Mouse (Mus musculus) forelimb bud, embryonic 11.5 days (tissue): ENCODE measurements around the gene Cd2ap.

Experiments used
- DNase-seq: peaks from one replicate; pipeline ENCODE4 v3.0.0-alpha.2; 2012; ENCODE audit warnings: low read depth, low spot score

The Cd2ap gene

GRCm38 (mm10) chr17:42860370-42860769 lies 16.1 kb downstream of the Cd2ap start:
- DNase-seq = no peak

- DNase-seq = no peak
Measured at GRCm38 (mm10) chr17:42857506-42857905, 19.0 kb downstream of the Cd2ap start.

- no peak for DNase-seq
Measured at GRCm38 (mm10) chr17:42847108-42847507, 29.4 kb downstream of the Cd2ap start.

GRCm38 (mm10) chr17:42837193-42837592 lies 39.3 kb downstream of the Cd2ap start:
- DNase-seq = no peak

GRCm38 (mm10) chr17:42822787-42823186 lies 53.7 kb downstream of the Cd2ap start:
- no peak for DNase-seq

GRCm38 (mm10) chr17:42815374-42815773 lies 61.1 kb downstream of the Cd2ap start:
- DNase-seq = no peak

DNA sequence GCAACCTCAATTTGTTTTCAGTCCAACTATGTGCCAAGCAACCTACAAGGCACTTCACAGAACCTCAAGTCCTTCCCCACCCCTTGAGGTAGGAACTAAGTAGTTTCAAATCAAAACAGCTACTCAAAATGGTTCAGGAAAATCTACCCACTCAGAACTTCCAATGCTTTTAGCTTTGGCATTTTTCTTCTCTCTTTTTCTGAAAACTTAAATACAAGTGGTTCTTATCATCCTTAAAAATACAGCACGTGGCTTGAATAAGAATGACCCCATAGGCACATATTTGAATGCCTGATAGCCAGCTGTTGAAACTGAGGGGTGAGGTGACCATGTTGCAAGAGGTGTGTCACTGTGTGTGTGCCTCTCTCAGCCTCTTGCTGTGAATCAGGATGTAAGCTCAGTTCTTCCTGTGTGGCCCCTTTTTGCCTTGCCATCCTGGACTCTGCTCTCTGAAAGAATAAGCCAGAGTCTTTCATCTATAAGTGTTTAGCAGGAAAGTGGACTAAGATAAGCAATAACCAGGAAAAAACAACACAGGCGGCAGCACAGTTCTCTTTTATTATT lies 84.0 kb downstream of the Cd2ap start:
- DNase-seq = no peak

GRCm38 (mm10) chr17:42790787-42791186 lies 85.7 kb downstream of the Cd2ap start:
- DNase-seq = no peak

DNA sequence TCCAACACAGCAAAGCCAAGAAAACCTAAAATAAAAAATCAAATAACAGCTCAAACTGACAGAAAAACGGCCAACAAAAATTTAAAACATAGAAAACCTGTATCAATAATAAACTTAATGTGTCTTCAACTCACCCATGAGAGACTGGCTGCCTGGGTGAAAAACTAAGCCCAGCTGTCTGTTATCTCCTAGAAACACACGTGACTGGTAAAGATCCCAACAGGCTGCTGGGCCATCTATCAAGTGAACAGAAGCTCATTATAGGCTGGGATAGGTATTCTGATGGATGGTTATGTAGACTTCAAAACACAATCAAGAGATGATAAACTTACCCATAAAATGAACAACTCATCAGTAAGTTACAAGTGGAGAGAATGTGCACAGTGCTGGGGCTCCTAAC lies 86.7 kb downstream of the Cd2ap start:
- DNase-seq = no peak

DNA sequence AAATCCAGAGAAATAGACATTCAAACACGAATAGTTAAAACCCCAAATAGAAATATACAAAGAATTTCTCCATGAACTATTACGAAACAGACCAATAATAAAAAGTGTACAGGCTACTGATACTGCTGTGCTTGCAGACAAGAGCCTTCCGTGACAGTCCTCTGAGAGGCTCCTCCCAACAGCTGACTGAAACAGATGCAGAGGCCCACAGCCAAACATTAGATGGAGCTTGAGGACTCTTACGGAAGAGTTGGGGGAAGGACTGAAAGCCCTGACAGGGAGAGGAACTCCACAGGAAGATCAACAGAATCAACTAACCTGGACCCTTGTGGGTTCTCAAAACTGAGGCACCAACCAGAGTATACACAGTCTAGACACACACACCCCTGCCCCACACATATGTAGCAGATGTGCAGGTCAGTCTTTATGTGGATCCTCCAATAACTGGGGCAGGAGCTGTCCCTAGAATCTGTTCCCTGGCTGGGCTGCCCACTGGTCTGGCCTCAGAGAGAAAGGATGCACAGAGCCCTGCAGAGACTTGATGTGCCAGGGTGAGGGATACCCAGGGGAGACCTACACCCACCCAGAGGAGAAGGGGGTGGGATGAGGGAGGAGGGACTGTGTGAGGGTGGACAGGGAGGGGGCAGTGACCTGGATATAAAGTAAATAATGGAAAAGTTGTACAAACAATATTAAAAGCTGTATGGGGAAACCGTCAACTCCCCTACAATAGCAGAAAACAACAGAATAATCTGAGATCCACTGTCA lies 87.6 kb downstream of the Cd2ap start:
- no peak for DNase-seq

- peak; percentile 69 for DNase-seq
Measured at GRCm38 (mm10) chr17:42782156-42782757, 94.2 kb downstream of the Cd2ap start.

DNA sequence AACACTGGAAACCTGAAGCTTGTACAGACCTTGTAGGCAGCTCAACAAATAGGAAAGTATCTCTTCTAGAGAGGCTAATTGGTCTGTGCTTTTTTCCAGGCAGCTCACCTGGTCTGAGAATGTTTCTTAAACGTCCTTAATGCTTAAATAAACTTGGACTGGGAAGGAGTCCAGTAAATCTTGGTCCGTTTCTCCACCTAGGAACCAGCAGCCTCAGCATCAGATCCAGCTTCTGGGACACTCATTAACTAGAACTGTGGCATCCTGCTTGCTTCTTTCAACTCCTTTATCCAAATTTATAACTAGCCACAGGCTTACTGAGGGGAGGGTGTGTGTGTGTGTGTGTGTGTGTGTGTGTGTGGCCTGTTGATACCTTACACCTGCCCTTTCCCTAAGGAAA lies 122.7 kb downstream of the Cd2ap start:
- no peak for DNase-seq

GRCm38 (mm10) chr17:42752173-42752572 lies 124.3 kb downstream of the Cd2ap start:
- DNase-seq = no peak

DNA sequence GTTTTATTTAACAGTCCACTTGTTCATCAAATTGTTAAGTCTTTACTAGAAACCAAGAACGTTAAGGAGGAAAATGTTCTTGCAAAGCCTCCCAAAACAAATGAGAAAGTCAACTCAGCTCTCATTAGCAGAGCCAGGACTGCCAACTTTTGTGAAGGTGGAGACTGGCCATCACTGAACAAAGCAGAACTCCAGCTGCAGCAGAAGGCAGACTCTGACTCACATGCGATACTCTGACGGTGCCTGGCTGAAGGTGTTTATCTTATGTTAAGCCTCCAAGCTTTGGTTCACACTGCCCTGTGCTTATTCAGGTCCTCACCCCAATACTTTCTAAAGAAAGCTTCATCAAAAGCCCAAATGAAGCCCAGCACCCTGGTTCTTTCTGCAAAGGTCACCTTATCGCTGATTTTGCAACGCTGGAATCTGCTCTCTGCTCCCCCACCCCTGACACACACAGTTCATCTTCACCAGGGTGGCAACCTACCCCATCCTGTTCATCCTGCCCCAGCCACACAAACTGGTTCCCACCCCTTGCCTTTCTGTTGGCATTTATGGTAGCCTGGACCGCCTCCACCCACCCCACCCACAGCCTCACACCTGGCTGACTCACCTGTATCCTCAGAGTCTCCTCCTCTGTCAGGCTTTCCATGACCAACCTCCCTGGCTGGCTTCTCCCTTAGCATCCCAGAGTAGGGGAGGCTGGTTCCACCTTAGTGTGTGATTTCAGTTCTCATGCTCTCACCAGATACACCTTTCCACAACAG lies 130.6 kb downstream of the Cd2ap start:
- DNase-seq = no peak
